Mouse (Mus musculus) gastrocnemius, adult 2 months (tissue): ENCODE measurements around the gene Bok. TPM values are rescaled to one million over a fixed set of nuclear protein-coding genes. Genes with fewer than 3 reads are reported as not detected.

Experiments used
- DNase-seq: peaks from one replicate; pipeline ENCODE4 v3.0.0; 2022
- H3K27ac ChIP-seq: fragments of 200-600 bp; 2 replicates; pipeline ENCODE4 v1.8.1; 2022; ENCODE audit warnings: mild to moderate bottlenecking
- H3K4me3 ChIP-seq: fragments of 200-600 bp; 2 replicates; pipeline ENCODE4 v1.8.1; 2022; ENCODE audit warnings: mild to moderate bottlenecking, moderate library complexity
- CTCF ChIP-seq: fragments of 200-600 bp; IDR thresholded peaks from 2 replicates; pipeline ENCODE4 v1.8.1; 2022; ENCODE audit warnings: antibody characterized with exemption, mild to moderate bottlenecking, moderate library complexity
- intact Hi-C: fragments of 180-260 bp; cut with DNase I; formaldehyde crosslinking; loops from one replicate; pipeline ENCODE4 v1.15.1; 2025
- total RNA-seq, 2 experiments: library from RNA; stranded (reverse); gene quantifications; 2 replicates each; pipeline ENCODE4 v1.2.3; 2021

The Bok gene
- total RNA-seq, 2 experiments from 2014 or later = 0.59 to 1.1 TPM

DNA sequence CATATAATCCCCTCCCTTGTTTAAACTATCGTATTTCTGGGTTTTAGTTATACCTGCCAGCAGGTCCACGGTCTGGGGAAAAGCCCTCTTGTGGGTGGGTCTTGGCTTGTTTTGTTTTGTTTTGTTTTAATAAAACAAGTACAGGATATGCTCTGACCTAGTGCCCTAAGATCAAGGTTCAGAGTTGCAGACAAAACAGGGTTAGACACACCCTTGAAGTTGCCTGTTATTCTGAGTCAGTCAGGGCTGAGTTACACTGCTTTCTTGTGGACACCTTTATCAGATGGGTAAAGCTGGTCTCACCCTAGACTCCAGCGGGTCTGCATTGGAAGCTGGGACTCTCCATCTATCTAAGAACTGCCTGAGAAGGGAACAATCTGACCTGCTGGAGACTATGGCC lies 8.0 kb downstream of the Bok start:
- H3K27ac ChIP-seq = no peak overlapping the region
- intact Hi-C loops = no loop called here
- H3K4me3 ChIP-seq = no peak overlapping the region
- TF ChIP-seq CTCF = no peak
- DNase-seq = no peak

DNA sequence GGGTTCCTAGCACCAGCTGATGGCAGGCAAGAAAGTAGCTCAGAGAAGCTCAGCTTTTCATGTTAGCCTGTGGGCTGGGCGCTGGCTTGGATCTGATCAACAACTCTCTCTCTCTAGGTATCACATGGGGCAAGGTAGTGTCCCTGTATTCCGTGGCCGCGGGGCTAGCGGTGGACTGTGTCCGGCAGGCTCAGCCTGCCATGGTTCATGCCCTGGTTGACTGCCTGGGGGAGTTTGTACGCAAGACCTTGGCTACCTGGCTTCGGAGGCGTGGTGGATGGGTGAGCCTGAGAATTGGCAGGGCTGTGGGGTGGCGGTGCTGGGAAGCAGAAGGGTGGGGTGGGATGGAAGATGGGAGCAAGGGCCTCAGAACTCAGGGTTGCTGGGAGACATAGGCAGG lies 8.5 kb downstream of the Bok start:
- Histone ChIP-seq H3K4me3 (no peak overlapping the region), H3K27ac (no peak overlapping the region)
- intact Hi-C loops = no loop called here
- TF ChIP-seq CTCF = no peak
- no peak for DNase-seq

DNA sequence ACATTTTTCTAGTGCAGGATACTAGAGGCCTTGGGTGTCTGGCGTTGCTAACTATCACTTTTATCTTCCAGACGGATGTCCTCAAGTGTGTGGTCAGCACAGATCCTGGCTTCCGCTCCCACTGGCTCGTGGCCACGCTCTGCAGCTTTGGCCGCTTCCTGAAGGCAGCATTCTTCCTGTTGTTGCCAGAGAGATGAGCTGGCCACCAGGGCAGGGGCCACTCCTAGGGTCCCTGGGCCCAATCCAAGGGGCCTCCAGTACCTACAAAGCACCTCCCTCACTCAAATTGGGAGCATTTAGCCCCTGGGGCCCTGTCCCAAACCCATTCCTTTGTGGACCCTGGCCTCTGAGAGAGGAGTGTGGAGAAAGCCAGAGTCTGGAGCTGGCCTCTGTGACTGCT lies 9.5 kb downstream of the Bok start:
- DNase-seq = peak; percentile 83
- H3K4me3 ChIP-seq = no peak overlapping the region
- TF ChIP-seq CTCF = no peak
- intact Hi-C loops = no loop called here
- H3K27ac ChIP-seq = peak overlapping the region; percentile 82

DNA sequence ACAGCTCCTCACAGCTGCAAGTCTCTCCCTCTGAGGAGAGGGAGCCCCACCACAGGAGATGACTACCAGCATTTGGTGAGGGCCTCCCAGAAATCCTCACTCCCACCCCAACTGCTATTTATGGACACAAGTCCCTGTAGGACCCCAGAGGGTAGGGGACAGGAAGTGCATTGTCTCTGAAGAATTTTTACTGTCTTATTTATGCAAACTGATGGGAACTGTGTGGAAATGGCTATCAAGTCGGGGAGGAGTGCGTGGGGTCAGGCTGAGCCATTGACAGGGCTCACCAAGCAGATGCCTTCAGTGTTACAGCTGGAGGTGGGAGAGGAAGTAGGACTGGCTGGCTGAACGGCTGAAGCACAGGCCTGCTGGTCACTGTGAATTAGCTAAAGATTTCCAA lies 11.9 kb downstream of the Bok start:
- H3K4me3 ChIP-seq = no peak overlapping the region
- DNase-seq = no peak
- no peak overlapping the region for H3K27ac ChIP-seq
- TF ChIP-seq CTCF = no peak
- intact Hi-C loops = no loop called here

DNA sequence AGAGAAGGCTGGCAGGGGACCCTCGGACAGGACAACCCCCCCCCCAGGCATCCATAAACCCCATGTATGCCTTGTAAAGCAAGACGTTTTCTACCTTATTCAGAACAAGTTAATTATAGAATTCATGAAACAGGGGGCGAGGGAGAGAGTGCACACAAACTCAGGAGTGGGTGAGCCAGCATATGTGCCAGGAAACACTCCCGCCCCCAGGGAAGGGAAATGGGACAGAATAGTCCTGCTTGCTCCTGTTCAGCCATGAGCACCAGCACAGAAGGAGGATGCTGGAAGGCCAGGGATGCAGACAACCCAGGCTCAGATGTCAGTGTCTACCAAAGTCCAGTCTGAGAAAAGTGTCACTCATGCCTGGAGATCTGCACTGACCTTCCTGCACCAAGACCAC lies 13.7 kb downstream of the Bok start:
- DNase-seq = no peak
- TF ChIP-seq CTCF = no peak
- intact Hi-C loops = no loop called here
- no peak overlapping the region for H3K4me3 ChIP-seq
- no peak overlapping the region for H3K27ac ChIP-seq

DNA sequence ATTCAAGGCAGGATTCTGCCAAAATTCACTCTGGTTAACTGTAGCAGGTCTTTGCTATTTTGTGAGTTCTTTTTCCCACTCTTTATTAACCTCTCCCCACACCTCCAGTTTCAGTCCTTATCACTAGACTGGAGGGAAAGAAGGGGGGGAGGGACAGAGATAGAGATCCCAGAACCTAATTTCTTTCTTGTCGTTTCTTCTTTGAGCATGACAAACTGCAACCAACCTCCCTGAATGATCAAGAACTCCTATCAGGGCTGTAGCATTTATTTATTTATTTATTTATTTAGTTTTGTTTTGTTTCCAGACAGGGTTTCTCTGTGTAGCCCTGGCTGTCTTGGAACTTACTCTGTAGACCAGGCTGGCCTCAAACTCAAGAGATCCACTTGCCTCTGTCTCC lies 16.6 kb downstream of the Bok start:
- TF ChIP-seq CTCF = no peak
- intact Hi-C loops = no loop called here
- DNase-seq = no peak
- no peak overlapping the region for H3K27ac ChIP-seq
- H3K4me3 ChIP-seq = no peak overlapping the region

DNA sequence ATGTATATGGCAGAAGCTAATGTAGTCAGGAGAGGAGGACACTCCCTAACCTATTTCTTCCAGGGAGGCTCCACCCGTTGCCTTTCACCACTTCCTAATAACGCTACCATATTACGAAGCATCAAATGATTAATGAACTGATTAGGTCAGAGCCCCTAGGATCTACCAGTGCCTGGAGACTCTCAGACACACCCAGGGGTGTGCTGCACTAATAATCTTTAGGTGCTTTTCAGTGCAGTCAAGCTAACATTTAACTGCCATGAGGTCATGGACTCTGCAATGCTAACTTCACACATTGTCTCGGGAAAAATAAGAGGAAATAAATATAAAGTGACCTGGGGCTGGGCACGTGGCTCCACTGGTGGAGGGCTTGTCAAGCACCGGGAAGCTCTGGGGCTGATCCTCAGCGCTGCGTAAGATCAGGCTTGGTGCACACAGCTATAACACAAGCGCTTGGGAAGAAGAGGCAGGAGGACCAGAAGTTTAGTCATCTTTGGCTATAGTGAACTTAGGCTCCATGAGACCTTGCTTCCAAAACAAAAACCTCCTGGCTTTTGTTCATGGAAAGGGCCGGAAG lies 18.1 kb downstream of the Bok start:
- Histone ChIP-seq H3K27ac (no peak overlapping the region), H3K4me3 (no peak overlapping the region)
- intact Hi-C loops = no loop called here
- no peak for TF ChIP-seq CTCF
- DNase-seq = no peak

DNA sequence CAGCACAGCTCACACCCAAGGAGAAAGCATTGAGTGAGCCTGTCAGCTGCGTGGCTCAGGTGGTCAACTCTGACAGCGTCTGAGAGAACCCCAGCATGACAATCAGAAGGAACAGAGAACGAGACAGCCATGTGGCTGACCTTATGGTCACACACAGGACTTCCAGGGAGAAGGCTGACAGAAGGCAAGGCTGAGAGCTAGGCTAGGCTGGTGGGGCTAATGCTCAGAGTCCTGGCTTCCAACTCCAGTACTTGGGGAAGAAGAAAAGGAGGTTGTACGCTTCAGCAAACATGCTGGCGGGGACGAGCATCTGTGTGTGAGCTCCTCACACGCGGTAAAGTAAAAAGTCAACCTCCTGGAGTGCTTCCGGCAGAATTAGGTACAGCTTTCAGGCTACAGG lies 18.9 kb downstream of the Bok start:
- TF ChIP-seq CTCF = no peak
- Histone ChIP-seq H3K4me3 (no peak overlapping the region), H3K27ac (no peak overlapping the region)
- intact Hi-C loops = no loop called here
- no peak for DNase-seq

DNA sequence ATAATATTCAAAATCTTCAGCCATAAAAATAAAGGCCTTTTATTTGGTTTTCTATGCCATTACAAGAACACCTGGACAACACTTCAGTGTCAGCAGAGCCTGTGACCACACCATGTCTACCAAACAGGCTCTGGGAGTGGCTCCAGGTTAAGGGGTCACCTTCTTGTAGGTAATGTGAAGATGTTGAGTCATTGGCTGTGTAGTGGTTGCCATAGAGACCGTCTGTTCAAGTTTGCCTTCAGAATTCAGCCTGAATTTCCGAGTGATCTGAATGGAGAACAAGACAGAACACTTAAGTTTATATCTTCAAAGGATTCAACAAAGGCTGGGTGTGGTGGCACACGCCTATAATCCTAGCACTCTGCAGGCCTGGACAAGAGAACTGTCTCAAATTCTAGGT lies 19.9 kb downstream of the Bok start:
- DNase-seq = no peak
- H3K4me3 ChIP-seq = no peak overlapping the region
- no peak overlapping the region for H3K27ac ChIP-seq
- no peak for TF ChIP-seq CTCF
- intact Hi-C loops = no loop called here

DNA sequence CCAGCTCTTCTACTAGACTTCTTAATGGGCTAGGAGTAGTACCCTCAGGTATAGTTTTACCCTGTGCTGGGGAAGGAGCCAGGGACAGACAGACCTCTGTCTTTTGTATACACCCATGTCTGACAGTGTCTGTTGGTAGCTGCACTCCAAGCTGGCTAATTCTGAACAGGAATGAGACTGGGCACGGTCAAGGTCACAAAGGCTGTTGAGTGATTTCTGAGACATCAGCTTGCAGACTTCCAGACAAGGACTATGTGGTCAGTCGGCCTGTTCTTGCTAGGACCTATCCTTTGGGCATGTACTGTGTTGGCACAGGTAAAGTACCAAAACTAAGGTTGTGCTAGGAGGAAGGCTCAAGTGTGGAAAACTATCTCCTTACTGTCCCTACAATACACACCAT lies 30.7 kb downstream of the Bok start:
- intact Hi-C loops = no loop called here
- Histone ChIP-seq H3K27ac (no peak overlapping the region), H3K4me3 (no peak overlapping the region)
- no peak for DNase-seq
- TF ChIP-seq CTCF = no peak

DNA sequence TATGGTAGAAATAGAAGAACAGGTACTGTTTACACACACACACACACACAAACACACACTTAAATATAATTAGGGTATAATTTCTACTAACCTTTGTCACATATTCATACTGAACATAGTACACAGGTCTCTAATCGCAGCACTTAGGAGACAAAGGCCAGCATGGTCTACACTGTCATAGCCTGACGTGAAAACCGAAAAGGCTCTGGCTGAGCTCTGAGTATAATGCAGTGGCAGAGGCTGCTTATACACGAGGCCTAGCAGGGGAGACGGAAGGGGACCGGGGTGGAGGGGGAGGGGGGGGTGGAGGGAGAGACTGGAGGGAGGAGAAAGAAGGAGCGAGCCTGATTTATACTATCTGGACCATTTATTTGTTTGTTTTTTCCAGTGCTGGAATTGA lies 36.1 kb downstream of the Bok start:
- intact Hi-C loops = no loop called here
- H3K27ac ChIP-seq = no peak overlapping the region
- no peak overlapping the region for H3K4me3 ChIP-seq
- TF ChIP-seq CTCF = no peak
- DNase-seq = no peak

DNA sequence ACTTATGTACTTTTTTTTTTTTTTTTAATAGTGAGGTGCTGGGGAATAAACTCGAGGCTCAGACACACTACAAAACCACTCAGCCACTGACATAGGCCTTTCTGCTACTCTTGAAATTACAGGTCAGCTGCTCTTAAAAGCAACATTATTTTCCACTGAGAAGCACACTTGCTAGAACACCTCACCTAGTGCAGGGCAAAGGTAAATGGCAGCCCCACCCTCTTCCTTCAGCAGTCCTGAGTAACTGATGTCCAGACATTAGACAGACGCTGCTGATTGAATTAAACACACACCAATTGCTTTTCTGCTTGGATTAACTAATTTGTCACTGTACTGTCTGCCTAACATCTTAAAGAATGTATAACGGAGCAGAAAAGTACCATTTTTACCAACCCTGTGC lies 39.2 kb downstream of the Bok start:
- H3K27ac ChIP-seq = no peak overlapping the region
- intact Hi-C loops = no loop called here

DNA sequence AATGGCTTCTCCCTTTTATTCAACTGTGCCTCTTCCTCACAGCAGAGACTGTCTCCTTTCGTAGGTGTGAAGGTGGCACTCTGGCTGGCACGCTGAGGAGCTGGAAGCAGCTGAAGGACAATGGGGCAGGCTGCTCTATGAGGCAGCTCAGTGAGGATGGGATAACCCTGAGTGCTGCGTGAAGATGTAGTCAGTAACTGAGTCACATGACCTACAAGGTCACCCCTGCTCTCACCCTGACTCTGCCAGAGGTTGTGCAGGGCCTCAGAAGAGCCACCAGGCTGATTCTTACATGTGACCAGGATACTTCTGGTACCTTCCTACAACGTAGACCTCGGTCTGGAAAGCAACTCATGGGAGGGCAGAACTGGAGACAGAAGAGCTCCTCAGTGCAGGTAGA lies 40.2 kb downstream of the Bok start:
- intact Hi-C loops = loop anchor here (1.0 kb wide), 1 partner anchor 57 kb away; no protein-coding TSS in a partner anchor
- Histone ChIP-seq H3K4me3 (no peak overlapping the region), H3K27ac (no peak overlapping the region)
- TF ChIP-seq CTCF = no peak
- DNase-seq = no peak

More for the DNA sequence above, 39.2 kb downstream of the Bok start:
- DNase-seq = no peak
- H3K4me3 ChIP-seq = no peak overlapping the region
- no peak for TF ChIP-seq CTCF

DNA sequence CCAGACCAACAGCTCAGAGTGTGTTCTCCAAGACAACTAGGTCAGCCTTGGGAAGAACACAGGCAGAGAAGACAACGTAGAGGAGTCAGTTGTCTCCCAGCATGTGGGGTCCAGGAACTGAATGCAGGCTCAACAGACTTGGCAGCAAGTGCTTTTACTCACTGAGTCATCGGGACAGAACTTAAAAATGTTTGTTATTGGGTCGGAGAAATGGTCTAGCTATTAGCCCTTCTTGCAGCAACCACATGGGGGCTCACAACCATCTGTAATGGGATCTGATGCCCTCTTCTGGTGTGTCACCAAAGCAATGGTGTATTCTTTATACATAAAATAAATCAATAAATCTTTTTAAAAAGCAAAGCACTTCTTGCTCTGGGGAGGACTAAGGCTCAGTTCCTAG lies 40.7 kb downstream of the Bok start:
- peak; percentile 29; the same call in 1 of the 2 replicates for TF ChIP-seq CTCF
- H3K4me3 ChIP-seq = no peak overlapping the region
- intact Hi-C loops = loop anchor here (1.0 kb wide), 1 partner anchor 58 kb away; no protein-coding TSS in a partner anchor
- no peak for DNase-seq
- no peak overlapping the region for H3K27ac ChIP-seq

DNA sequence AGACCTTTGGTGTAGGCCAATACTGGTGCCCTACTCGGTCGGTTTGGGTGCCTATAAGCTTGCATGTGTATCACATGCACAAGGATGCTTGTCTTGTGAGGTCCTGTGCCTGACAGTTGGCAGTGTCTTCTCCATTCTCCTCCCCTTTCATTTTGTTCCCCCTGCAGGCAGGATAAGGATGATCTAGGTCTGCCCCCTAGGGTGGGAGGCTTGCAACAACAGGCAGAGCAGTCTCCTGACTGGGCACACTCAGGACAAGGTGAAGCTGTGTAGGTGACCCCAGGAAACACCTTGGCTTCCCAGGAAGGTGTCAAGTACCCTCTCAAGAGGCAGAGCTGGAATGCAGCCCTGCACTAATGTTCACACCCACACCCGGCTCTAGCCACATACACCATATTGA lies 41.5 kb downstream of the Bok start:
- Histone ChIP-seq H3K27ac (peak overlapping the region; percentile 16; the same call in 1 of the 2 replicates), H3K4me3 (no peak overlapping the region)
- TF ChIP-seq CTCF = peak; percentile 87
- DNase-seq = peak; percentile 62
- intact Hi-C loops = loop anchor here (1.0 kb wide), 1 partner anchor 59 kb away; no protein-coding TSS in a partner anchor
